Mouse (Mus musculus): Measurements from ENCODE around the gene Srpr. TPM values are rescaled to one million over a fixed set of nuclear protein-coding genes. Genes with fewer than 3 reads are reported as not detected.
A peak's percentile ranks its signal among the peaks of the same experiment; 100 is the strongest.

Gene Srpr
- total and polyA plus RNA-seq, 3 experiments, result 47.4 to 167 (median 157) TPM

DNA sequence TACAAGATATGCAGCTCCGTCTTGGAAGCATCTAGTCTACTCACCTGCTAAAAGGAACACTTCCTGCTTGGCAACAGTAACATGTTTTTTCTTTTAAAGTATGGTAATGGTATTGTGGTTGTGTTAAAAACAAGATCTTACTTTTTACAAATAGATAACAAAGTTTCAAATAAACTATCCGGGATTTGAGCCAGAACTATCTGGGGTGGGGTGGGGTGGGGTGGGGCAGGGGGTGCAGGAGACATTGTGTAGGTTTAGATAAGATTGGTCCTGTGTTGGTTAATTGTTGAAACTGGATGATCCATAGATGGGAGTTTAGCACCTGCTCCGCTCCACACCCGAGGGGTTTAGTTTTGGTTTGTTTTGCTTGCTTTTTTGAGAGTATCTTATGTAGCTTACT is 62.4 kb downstream of the Srpr start:
- DNase-seq, result no peak

DNA sequence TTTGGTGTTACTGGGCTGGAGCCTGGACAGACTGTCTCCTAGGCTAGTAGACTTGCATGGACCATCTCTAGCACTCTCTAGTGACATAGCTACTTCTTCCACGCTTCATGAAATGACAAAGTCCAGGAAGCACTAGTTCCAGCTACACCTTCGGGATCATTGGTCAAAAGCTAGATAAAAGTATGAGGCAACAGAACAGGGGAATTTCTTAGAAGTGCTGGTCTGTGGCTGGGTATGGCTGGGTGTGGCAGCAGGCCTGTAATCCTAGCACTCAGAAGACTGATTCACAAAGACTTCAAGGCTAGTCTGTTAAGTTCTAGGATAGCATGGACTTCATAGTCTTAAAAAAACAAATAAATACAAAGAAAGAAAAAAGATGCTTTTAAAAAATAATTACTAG is 63.5 kb downstream of the Srpr start:
- DNase-seq, result no peak

DNA sequence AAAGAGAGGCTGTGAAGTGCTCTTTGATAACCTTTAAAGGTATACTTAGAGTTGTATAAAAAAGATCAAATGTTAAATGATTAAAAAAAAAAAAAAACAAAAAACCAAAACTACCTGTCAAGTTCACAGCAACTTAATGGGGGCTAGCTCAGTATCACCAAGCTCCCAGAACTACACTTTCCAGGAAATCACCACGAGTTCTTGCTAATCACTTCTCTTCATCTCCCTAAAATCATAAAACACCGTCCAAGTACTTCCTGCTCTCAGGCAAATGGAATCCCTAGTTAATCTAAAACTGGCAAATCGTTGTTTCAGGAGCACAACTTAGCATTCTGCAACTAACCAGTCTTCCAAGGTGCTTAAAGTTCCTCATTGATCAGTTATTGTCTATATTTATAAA is 64.5 kb downstream of the Srpr start:
- no peak for DNase-seq

DNA sequence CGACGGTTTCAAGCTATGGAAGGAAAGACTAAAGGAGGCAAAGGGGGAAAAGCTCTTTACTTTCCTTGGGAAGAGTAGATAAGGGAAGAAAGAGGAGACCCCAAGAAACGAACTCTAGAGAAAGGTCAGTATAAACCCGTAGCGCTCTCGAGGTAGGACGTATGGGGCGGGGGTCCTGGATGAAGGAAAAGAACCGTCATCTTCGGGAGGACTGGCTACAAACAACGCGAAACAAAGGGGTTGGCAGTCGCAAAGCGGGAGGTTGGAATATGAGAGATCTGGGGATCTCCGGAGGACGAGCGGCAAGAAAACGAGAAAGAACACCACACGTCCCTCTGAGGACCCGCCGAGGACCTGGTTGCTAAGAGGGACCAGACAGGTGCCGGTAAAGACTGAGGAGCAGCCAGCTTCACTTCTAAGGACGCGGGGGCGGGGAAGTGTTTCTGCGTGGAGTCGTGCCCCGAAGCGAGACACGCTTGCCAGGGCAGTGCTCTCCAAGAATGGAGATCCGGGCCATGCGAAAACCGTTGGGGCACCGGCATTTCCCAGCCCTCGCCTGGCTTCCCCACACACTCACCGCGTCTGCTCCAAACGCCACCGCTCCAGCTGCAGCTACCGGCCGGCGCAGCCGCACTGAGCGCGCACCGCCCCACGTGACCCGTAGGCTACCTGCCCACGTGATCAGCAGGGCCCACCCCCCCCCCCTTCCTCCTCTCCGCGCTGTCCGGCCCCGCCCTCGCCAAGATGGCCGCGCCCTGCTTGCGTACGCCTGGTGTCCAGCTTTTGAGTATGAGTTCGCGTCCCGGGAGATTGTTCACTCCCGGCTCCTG is 67.4 kb downstream of the Srpr start, which contains the start of the genes Fam118b and Rpusd4:
TSS of gene Fam118b (minus strand) at position 660 of the 830 bp plus-strand sequence.
TSS of gene Rpusd4 (plus strand) at position 720 of the 830 bp plus-strand sequence.
- peak; percentile 94 for DNase-seq

DNA sequence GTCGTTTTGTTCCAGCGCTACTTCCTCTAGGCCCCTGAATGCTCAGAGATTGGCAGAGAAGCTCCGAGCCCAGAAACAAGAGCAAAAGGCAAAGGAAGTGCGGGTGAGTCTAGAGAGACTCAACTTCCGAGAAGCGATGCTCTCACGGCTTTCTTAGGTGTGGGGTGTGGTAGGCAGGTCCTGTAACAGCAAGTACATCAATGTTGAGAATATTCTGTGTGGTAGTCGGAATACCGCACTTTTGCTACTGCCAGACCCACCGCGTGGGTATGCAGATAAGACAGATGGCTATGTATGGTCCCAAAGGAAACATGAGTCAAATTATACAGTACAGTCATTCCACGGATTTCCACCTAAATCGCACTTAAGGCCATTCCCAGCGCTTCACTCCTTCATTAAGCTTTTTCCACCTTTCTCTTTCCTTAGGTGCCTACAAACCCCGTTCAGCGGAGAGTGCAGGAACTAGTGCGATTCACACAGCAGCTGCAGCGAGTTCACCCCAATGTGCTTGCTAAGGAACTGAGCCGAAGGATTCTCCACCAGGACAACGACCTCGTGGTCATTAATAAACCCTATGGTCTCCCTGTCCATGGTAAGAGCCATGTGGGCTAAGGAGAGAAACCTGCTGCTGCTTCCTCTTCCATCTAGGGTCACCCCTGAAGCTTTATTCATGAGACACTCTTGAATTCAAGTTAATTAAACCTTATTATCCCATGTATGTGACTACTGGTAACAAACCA is 68.2 kb downstream of the Srpr start:
- DNase-seq, result no peak

DNA sequence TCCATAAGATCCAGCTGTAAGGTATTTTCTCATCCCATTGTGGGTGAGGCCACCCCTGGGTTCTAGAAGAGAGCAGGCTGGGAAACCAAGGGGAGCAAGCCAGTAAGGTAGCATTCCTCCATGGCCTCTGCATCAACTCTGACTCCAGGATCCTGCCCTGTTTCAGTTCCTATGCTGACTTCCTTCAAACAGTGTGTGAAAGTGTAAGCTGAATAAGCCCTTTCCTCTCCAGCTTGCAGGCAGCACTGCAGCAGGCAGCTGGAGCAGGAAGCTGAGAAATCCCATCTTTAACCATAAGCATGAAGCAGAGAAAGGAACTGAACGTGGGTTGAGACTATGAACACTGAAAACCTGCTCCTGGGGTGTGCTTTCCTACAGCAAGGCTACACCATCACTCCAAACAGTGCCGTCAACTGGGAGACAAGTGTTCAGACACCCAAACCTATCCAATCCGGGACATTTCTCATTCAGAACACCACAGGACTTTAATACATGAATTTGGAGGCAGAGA is 77.9 kb downstream of the Srpr start:
- no peak for DNase-seq

DNA sequence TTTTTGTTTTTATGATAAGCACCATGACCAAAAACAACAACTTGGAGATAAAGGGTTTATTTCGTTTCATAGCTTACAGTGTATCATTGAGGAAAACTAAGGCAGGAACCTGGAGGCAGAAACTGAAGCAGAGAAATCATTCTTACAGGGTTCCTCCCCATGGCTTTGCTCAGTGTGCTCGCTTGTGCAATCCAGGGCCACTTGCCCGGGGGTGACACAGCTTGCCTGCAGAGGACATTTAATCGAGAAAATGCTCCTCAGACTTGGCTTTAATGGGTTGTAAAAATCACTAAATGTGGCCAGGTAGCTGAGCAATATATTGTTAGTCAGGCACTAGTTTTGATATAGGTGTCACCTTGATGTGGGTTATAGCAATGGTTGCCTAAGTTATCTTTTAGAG is 78.5 kb downstream of the Srpr start:
- no peak for DNase-seq

DNA sequence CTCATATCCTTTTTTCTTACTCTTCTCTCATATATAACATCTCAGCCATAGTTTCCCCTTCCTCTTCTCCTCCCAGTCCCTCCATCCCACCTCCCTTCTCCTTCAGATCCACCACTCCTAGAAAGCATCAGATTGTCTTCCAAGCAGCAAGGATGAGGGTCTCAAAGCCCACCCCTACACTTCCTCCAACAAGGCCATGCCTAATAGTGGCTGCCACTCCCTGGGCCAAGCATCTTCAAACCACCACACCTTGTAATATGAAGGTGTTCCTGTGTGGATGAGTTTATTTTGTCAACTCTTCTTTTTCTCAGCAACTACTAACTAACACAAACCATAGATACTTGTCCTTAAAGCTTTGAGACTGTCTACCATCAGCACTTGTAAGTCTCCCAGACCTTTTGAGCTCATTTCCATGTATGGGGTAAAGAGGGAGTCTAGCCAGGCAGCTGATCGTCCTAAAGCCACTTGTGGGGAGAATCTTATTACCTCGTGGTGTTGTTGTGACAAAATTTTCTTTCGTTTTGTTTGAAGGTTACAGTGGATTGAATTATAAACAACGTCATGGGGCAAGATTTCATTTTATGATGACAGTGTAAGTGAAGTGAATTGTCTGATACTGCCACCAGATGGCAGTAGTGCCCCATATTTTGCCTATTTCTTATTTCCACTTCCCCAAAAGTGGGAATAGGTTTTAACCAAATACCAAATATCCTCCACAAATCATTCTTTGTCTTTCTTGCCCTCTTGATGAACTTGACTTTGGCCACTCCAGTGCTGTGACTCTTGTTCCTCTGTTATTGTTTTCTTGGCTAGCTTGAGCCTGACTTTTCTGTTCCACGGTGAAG is 82.3 kb downstream of the Srpr start:
- DNase-seq, result peak; percentile 33

DNA sequence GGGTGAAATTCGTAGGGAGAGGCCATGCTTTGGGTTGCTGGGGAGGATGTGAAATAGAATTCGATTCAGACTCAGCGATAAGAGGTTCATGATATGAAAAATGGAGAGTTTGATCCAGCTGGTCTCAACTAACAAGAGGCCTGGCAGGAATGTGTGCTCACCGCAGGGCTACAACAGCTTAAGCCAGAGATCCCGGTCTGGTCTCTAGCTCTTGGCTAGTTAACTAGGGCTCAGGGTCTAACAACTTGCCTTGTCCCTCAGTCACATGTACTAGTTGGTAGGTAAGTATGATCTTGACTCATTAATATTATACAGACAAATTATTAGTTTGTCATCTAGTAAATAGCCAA is 82.9 kb downstream of the Srpr start:
- DNase-seq, result no peak

DNA sequence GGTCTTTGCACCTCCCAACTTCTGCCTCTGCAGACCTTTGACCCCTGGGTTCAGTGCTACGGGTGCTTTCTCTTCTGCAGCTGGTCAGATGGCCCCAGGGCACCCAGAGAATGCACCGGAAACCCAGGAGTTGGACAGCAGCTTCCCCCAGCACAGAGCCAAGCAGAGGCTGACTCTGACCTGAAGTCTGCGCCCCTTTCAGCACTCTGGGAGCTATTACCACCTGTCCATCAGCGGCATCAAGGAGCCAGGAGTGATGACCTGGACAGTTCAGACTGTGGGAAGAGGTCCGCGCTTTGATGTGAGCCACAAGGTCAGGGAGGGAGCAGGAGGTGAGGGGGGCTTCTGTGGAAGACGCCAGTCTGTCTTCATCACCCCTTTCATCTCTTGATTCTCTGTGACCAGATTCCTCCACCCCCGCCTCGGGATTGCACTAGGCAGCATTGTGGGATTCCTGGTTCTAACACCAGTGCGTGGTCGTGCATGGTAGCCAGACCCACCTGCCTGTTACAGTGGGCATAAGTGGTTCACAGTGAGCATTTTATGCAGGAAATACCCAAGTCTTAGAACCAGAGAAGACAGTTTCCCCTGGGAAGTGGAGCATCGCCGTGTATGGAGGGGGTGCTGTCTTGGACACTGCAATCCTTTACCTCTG is 83.6 kb downstream of the Srpr start:
- DNase-seq, result no peak

DNA sequence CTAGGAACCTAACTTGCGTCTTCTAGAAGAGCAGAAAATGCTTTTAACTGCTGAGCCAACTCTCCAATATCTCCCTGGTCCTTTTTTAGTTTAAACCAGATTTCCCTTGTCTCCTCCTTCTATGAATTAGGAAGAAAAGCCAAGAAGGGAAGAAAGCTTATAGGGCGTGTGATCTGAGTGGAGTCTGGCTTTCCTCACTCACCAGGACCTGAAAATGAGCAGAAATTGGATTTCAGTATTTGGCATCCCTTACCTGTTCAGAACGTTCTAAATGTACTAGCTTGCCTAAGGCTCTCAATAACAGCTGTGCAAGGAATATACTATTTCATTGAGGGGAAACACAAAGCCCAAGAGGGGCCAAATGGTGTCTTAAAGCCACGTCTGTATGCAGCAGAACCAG is 84.4 kb downstream of the Srpr start:
- no peak for DNase-seq

DNA sequence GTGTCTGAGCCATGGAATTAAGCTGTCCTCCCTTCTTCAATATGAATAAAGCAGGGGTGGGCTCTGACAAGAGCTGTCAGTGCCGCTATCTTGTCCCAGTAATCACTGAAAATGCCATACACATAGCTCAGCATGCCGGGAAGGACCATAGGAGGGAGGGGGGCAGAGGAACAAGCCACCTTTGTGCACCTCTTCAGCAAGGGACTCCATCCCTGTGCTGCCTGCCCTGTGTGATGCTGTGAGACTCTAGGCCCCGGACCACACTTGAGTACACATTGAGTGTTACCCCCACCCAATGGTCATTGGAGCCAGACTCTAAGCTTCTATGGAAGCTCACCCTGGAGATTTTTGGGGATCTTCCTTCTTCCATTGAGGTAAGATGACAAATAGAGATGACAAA is 86.4 kb downstream of the Srpr start:
- no peak for DNase-seq

DNA sequence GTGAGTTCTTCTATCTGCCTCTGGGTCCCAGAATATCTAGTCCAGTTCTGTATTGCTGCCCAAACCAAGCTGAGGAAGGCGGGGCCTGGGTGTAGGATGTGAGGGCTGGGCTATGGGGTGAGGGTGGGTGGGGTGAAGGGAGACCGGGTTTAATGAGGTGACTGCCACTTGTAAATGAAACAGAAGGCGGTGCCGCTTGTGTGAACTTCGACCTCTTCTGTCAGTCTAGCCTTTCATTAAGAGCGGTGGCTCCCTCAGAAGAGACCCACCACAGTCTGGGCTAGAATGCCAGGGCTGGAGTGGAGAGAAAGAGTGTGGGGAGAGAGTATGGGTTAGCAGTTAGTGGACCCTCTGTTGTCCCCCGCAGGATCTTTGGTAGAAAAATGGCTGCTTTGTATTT is 90.0 kb downstream of the Srpr start:
- no peak for DNase-seq

DNA sequence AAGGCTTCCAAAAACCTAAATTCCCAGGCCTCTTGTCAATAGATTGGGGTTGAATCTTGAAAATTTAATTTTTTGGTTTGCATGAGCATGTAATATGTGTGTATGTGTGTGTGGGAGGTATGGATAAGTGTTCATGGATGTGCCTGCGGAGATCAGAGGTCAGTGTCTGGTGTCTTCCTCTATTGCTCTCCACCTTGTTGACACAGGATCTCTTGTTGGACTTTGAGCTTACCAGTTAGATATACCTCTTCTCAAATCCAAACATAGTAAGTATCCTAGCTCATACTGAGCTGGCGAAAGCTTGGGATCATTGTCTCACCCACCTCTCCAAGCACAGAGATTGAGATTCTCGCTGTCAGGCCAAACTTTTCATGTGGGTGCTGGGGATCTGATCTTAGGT is 90.4 kb downstream of the Srpr start:
- no peak for DNase-seq

DNA sequence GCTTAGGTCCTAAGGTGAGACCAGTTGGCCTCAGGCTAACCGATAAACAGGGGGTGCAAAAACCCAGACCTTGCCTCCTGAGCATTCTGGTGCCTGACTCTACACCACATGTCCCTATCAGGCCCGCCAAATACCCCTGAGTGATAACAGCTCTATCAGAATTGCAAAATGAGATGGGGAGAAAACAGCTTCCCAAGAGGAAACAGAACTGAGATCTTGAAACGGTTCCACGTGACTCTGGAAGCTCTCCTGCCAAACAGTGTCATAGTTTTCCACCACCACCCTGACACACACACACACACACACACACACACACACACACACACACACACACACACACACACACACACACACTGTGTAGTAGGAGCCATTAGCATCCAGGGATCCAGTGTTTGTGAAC is 90.9 kb downstream of the Srpr start:
- no peak for DNase-seq

DNA sequence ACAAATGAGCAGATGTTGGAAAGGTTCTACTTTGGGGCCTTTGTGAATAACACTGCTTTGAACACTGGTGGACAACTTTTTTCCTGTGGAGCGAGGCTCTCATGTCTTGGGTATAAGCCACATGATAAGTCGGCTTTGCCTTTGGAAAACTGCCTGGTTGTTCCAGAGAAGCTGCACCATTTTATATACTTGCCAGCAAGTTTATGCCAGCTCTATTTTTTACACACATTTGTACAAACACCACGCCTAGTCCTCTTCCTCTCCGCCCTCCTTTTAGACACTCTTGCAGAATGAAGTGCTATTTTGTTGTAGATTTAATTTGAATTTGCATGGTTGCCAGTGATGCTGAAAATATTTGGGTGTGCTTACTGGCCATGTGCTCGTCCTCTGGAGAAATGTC is 93.5 kb downstream of the Srpr start:
- DNase-seq, result no peak

Other genes starting within 250 kb of the Srpr start
- 10 to 100 TPM; 18.6 to 45.7 TPM for gene St3gal4, start 80.9 kb upstream of the Srpr start, total RNA-seq (2021)
- 22.2 and 31.6 TPM in 2 replicates for gene St3gal4, start 80.9 kb upstream of the Srpr start, polyA plus RNA-seq (2012; rRNA removed)
- 10 to 100 TPM; 18.3 to 26.8 TPM for gene Dcps, start 24.1 kb upstream of the Srpr start, total RNA-seq (2021)
- gene Dcps, start 24.1 kb upstream of the Srpr start, polyA plus RNA-seq (2012; rRNA removed), result 21.1 and 22.2 TPM in 2 replicates
- gene Tirap, start 116 bp downstream of the Srpr start, total RNA-seq (2021), result 1 to 10 TPM; 6.8 to 7.3 TPM
- gene Tirap, start 116 bp downstream of the Srpr start, polyA plus RNA-seq (2012; rRNA removed), result 10.2 and 11.7 TPM in 2 replicates
- gene Foxred1, start 10.9 kb downstream of the Srpr start, total RNA-seq (2021), result 10 to 100 TPM; 40.6 to 53.7 TPM
- 14.4 and 16.8 TPM in 2 replicates for gene Foxred1, start 10.9 kb downstream of the Srpr start, polyA plus RNA-seq (2012; rRNA removed)
- gene Fam118b, start 67.6 kb downstream of the Srpr start, total RNA-seq (2021), result 10 to 100 TPM in 1 of 2 experiments, 1 to 10 TPM in 1; 9.1 to 15.1 TPM
- 3.8 and 4.0 TPM in 2 replicates for gene Fam118b, start 67.6 kb downstream of the Srpr start, polyA plus RNA-seq (2012; rRNA removed)
- gene Rpusd4, start 67.7 kb downstream of the Srpr start, total RNA-seq (2021), result 10 to 100 TPM; 15.0 to 18.3 TPM
- 4.8 and 6.5 TPM in 2 replicates for gene Rpusd4, start 67.7 kb downstream of the Srpr start, polyA plus RNA-seq (2012; rRNA removed)
- gene Cdon, start 221.0 kb downstream of the Srpr start, total RNA-seq (2021), result 10 to 100 TPM; 11.8 to 19.4 TPM
- 1.8 and 1.9 TPM in 2 replicates for gene Cdon, start 221.0 kb downstream of the Srpr start, polyA plus RNA-seq (2012; rRNA removed)